ENCODE assay signal across 8 mouse cellular contexts in the genomic region with DNA sequence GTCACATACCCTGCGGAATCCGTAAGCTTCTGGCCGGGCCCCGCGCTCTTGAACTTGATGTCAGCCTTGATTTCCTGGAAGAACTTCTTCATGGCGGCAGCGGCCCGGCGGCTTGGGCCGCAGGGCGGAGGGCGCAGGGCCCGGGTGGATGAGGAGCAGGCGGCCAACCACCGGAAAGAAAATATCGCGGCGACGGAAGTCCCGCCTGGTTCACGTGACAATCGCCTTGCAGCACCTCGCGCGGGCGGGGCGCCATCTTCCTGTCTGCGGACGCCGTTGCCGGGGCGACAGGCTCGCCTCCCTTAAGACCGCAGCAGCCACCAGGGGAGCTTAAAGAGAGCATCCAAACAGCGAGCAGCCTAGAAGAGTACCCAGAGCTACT. TPM values are rescaled to one million over a fixed set of nuclear protein-coding genes. Genes with fewer than 3 reads are reported as not detected.
A peak's percentile ranks its signal among the peaks of the same experiment; 100 is the strongest.
DNase-seq lines count a peak whose midpoint lies in the region; ATAC-seq lines count a peak whose summit lies in the region.

Gene Ubxn6 (minus strand): TSS at position 202 of the 382 bp plus-strand sequence.

- intact Hi-C loops in gastrocnemius, postnatal 14 days (cut with DNase I; ENCODE audit: low total_unique reads): no loop called here
- intact Hi-C loops in left cerebral cortex, postnatal 10 days (cut with DNase I): no loop called here

- peak; percentile 97 for DNase-seq in adipocyte (ENCODE audit: low spot score)
- DNase-seq in embryo, embryonic 10 days (ENCODE audit: low spot score): peak; percentile 99
- peak; percentile 99 for DNase-seq in gastrocnemius, postnatal 14 days
- DNase-seq in left cerebral cortex, postnatal 10 days (ENCODE audit: extremely low spot score in 1 of 2, low spot score in 2 of 2): peak; percentile 96 to 100
- DNase-seq in right cerebral cortex, postnatal 25 days: peak; percentile 98
- DNase-seq in urinary bladder, postnatal 4 days (ENCODE audit: low spot score in 2 of 2): peak; percentile 97 to 99

- peak; percentile 55 for ATAC-seq in inflammation-experienced regulatory T-cells, adult 6 months
- ATAC-seq in megakaryocyte-erythroid progenitor cell, adult 5-6 weeks (replicated peaks; ENCODE audit: low FRiP score, low TSS enrichment, poor library complexity, severe bottlenecking): peak; percentile 51

RNA-seq across cellular contexts. Expression of gene Ubxn6, which starts in this region (rescaled TPM):
- total RNA-seq in gastrocnemius, postnatal 14 days (2021): 10 to 100 TPM; 38.3 to 38.9 TPM
- 10 to 100 TPM; 28.7 to 41.6 (median 34.2) TPM for polyA plus RNA-seq in inflammation-experienced regulatory T-cells, adult 6 months (2017; shearing (Covaris generic))
- total RNA-seq in left cerebral cortex, postnatal 10 days (2021): 10 to 100 TPM; 79.8 to 87.9 TPM
- 16.3 and 21.1 TPM in 2 replicates for total RNA-seq in megakaryocyte-erythroid progenitor cell, adult 5-6 weeks (2014; fragmentation: Nextera tagmentation)
- total RNA-seq in megakaryocyte-erythroid progenitor cell, adult 5-6 weeks (2017): 13.2 and 29.1 TPM in 2 replicates

Comparison
In these comparisons a context has a peak if more than half of its experiments do, and no peak if none do; other contexts are left out.
1. Peak in every context shown above with its lines: DNase-seq and ATAC-seq.